Mouse (Mus musculus) stomach, postnatal 0 days (tissue): ENCODE results near the gene Zfp423.

Experiments
- CTCF ChIP-seq: IDR thresholded peaks from 2 replicates; pipeline ENCODE4 v1.5.1; 2016; ENCODE audit warnings: antibody characterized with exemption, low read depth, mild to moderate bottlenecking, moderate library complexity
- EP300 ChIP-seq: optimal IDR thresholded peaks from 2 replicates; pipeline ENCODE3; 2016; ENCODE audit warnings: antibody characterized with exemption

DNA sequence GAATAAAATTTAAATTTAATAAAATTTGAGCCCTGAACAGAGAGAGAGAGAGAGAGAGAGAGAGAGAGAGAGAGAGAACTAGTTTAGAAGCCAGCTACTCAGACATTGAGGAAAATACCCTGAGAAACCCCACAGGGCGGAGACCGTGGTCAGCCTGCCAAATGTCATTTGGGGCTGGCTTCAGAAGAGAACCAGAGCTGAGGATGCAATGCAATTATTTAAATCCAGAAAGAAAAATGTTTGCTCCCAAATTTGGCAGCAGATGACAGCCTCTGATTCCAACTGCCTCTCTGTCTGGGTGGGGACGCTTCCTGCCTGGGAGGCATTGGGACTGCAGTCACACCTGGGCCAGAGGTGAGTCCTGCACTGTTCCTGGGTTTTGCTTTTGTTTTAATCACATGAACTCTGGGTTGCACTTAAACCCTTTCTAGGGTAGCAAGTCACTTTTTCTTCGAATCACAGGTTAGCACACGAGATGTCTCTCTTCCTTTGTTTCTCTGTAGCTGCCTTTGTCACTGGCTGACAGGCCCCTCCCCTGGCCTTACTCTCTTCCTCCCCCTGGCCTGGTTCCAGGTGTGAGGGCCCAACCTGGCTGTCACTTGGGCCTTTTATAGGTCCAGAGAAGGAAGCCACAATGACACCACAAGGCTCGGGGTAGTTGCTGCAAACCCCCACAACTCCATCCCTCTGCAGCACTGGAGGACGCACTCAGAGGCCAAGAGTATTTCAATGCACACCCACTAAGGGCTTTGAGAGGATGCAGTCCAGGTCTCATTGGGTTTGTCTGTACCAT is 33.1 kb downstream of the Zfp423 start:
- TF ChIP-seq CTCF (no peak), EP300 (no peak)
